Mouse (Mus musculus): Measurements from ENCODE around the gene Slc33a1. TPM values are rescaled to one million over a fixed set of nuclear protein-coding genes. Genes with fewer than 3 reads are reported as not detected.

Gene Slc33a1
- total and polyA plus RNA-seq, 3 experiments = 12.5 to 25.8 (median 20.1) TPM

DNA sequence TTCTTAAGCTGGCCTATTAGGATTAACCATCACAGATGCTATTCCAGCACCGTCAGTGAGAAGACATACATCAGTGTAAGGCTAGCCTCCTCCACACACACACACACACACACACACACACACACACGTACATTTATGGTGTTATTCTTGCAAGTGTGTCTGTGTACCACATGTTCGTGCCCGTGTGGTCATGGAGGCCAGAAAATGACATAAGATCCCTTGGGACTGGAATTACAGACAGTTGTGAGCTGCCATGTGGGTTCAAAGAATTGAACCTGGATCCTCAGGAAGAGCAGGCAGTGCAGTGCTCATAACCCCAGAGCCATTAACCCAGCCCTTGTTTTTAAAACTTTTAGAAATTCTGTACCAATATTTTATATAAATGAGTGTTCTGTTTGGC lies 13.3 kb upstream of the Slc33a1 start:
- in situ Hi-C loops (cut with MboI; ENCODE audit: low pct_ligation_motif_present, low pct_unique_long_range_greater_than_20kb, low sequenced_read_pairs) (no loop called here), dilution Hi-C loops (cut with MboI; ENCODE audit: extremely low pct_ligation_motif_present, extremely low pct_unique_long_range_greater_than_20kb, low sequenced_read_pairs) (no loop called here)
- no peak overlapping the region for H3K27ac ChIP-seq (ENCODE audit: insufficient read depth, low read depth)
- peak; percentile 26 for DNase-seq (ENCODE audit: extremely low read depth)
- H3K4me3 ChIP-seq (replicated peaks in 1 of 3; ENCODE audit: low read depth in 2 of 3, low read length in 2 of 3, poor library complexity in 1 of 3) = peak overlapping the region; percentile 21 to 91 (median 38)
- no peaks in the 10 kb centered on the region for H3K9me3 ChIP-seq (replicated peaks; ENCODE audit: low read length)
- H3K36me3 ChIP-seq (replicated peaks in 1 of 2; ENCODE audit: control insufficient read depth in 1 of 2, insufficient read depth in 1 of 2, low read length in 1 of 2) = peaks cover 16 to 38% of the 10 kb centered on the region in 2 experiments
- H3K4me2 ChIP-seq (ENCODE audit: insufficient read depth, low read depth, poor library complexity, severe bottlenecking) = peak overlapping the region; percentile 76
- H3K9ac ChIP-seq (ENCODE audit: insufficient read depth, low read depth) = peak overlapping the region; percentile 81
- 0 out of 2 replicates have a peak, but pooled peaks have one; percentile 32 for TF ChIP-seq MAX (IDR thresholded peaks at IDR 0.05; ENCODE audit: low read length)
- no peak for TF ChIP-seq ETS1 (conservative IDR thresholded peaks at IDR 0.05; ENCODE audit: low read depth, low read length)
- TF ChIP-seq JUND (conservative IDR thresholded peaks at IDR 0.05; ENCODE audit: low read depth, low read length) = no peak
- no peak for TF ChIP-seq JUN (IDR thresholded peaks at IDR 0.05; ENCODE audit: insufficient read depth, low read depth, low read length)
- TF ChIP-seq MXI1 (IDR thresholded peaks at IDR 0.05; ENCODE audit: low read depth, low read length) = peak; percentile 75; the same call in 1 of the 2 replicates
- TF ChIP-seq SIN3A (IDR thresholded peaks at IDR 0.05; ENCODE audit: low read length) = peak; percentile 43; the same call in 1 of the 2 replicates
- H3K79me2 ChIP-seq (replicated peaks; ENCODE audit: control insufficient read depth, extremely low read depth, insufficient read depth, poor library complexity, severe bottlenecking) = peaks cover 54% of the 10 kb centered on the region
- peaks cover 2 to 17% of the 10 kb centered on the region in 2 experiments; a peak in 2 of 4 replicates for H3K4me1 ChIP-seq (ENCODE audit: control insufficient read depth in 1 of 2, insufficient read depth in 2 of 2)
- no peaks in the 10 kb centered on the region for H3K27me3 ChIP-seq (replicated peaks)

DNA sequence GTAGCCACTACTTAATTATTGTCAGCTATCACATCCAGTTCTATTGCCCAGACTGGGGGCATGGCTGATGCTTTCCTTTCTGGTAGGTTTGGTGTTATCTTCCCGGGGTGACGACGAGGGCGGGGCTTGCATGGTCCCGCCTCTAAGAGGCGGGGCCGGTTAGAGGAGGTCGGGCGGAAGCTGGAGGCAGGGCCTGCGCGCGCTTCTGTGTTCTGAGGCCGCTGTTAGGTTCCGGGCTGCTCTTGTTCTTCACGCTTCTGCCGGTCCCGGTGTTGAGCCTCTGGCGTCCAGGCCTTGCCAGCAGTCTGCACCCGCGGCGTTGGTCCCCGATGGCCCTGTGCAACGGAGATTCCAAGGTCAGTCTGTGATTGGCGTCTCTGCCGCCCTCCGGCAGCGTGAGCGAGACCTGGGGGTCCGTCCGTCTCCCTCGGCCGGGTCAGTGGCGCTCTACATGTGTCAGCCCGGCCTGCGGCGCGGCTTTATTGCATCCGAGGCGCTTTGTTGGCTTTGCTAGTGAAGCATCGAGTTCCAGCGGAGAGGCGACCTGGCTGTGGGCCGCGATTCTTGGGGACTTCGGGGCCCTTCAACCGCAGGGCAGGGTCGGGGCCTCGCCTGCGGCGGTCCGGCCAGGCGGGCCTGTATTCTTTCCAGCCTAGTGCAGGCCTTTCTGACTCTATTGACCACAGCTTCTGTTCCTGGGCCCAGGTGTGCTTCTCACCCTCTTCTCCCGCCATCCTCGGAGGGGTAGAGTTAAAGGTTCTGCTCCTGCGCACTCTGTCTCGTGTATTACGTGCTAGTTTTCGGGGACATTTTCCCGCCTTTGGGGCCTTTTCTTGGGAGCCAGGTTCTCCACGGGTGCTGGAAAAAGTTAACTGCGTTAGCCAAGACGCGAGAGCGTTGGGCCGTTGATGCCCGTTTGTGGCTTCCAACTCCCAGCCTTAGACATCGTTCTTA lies 11.7 kb upstream of the Slc33a1 start, which contains the start of gene Gmps:
Gene Gmps, plus strand, starts transcription at position 152 of the 954 bp plus-strand sequence.
- peak within 1 kb of the TSS; percentile 91 for H3K4me3 ChIP-seq (replicated peaks in 1 of 3; ENCODE audit: low read depth in 2 of 3, low read length in 2 of 3, poor library complexity in 1 of 3)
- H3K9ac ChIP-seq (ENCODE audit: insufficient read depth, low read depth) = peak within 1 kb of the TSS; percentile 81
- DNase-seq (ENCODE audit: extremely low read depth) = peak; percentile 93
- peak within 1 kb of the TSS; percentile 73 for H3K27ac ChIP-seq (ENCODE audit: insufficient read depth, low read depth)
- peaks cover 46% of the 10 kb centered on the region for H3K79me2 ChIP-seq (replicated peaks; ENCODE audit: control insufficient read depth, extremely low read depth, insufficient read depth, poor library complexity, severe bottlenecking)
- H3K27me3 ChIP-seq (replicated peaks) = no peaks in the 10 kb centered on the region
- H3K4me2 ChIP-seq (ENCODE audit: insufficient read depth, low read depth, poor library complexity, severe bottlenecking) = peak within 1 kb of the TSS; percentile 76
- in situ Hi-C loops (cut with MboI; ENCODE audit: low pct_ligation_motif_present, low pct_unique_long_range_greater_than_20kb, low sequenced_read_pairs) (no loop called here), dilution Hi-C loops (cut with MboI; ENCODE audit: extremely low pct_ligation_motif_present, extremely low pct_unique_long_range_greater_than_20kb, low sequenced_read_pairs) (no loop called here)
- H3K4me1 ChIP-seq (ENCODE audit: control insufficient read depth in 1 of 2, insufficient read depth in 2 of 2) = peaks cover 2 to 17% of the 10 kb centered on the region in 2 experiments; a peak in 2 of 4 replicates
- no peaks in the 10 kb centered on the region for H3K9me3 ChIP-seq (replicated peaks; ENCODE audit: low read length)
- peaks cover 7 to 23% of the 10 kb centered on the region in 2 experiments for H3K36me3 ChIP-seq (replicated peaks in 1 of 2; ENCODE audit: control insufficient read depth in 1 of 2, insufficient read depth in 1 of 2, low read length in 1 of 2)
- TF ChIP-seq JUND (conservative IDR thresholded peaks at IDR 0.05; ENCODE audit: low read depth, low read length) (0 out of 2 replicates have a peak, but pooled peaks have one; percentile 22), CHD2 (IDR thresholded peaks at IDR 0.05; ENCODE audit: low read length) (no peak), USF2 (conservative IDR thresholded peaks at IDR 0.05; ENCODE audit: low read depth, low read length) (no peak), NRF1 (IDR thresholded peaks at IDR 0.05; ENCODE audit: low read depth, low read length) (peak; percentile 78), RCOR1 (conservative IDR thresholded peaks at IDR 0.05; ENCODE audit: low read depth, low read length) (0 out of 2 replicates have a peak, but pooled peaks have one; percentile 33), ELF1 (IDR thresholded peaks at IDR 0.05; ENCODE audit: low read depth, low read length) (peak; percentile 80), POLR2A (IDR thresholded peaks at IDR 0.05; ENCODE audit: low read depth, low read length) (peak; percentile 97), MXI1 (IDR thresholded peaks at IDR 0.05; ENCODE audit: low read depth, low read length) (peak; percentile 81), MAFK (IDR thresholded peaks at IDR 0.05; ENCODE audit: insufficient replicate concordance, low read length) (no peak), TCF12 (IDR thresholded peaks at IDR 0.05; ENCODE audit: low read depth, low read length) (peak; percentile 79), EP300 (IDR thresholded peaks at IDR 0.05; ENCODE audit: low read length) (no peak), ZNF384 (IDR thresholded peaks at IDR 0.05; ENCODE audit: low read depth, low read length) (no peak), IRF4 (IDR thresholded peaks at IDR 0.05; ENCODE audit: low read depth, low read length) (no peak), ZMIZ1 (IDR thresholded peaks at IDR 0.05; ENCODE audit: low read depth, low read length) (peak; percentile 76), RAD21 (IDR thresholded peaks at IDR 0.05; ENCODE audit: low read depth, low read length) (no peak), E2F4 (IDR thresholded peaks at IDR 0.05; ENCODE audit: insufficient replicate concordance, low read depth, low read length) (peak; percentile 75; the same call in 1 of the 2 replicates), MEF2A (IDR thresholded peaks at IDR 0.05; ENCODE audit: borderline replicate concordance, low read depth, low read length) (0 out of 2 replicates have a peak, but pooled peaks have one; percentile 14), BHLHE40 (IDR thresholded peaks at IDR 0.05; ENCODE audit: low read depth, low read length) (no peak), HCFC1 (IDR thresholded peaks at IDR 0.05; ENCODE audit: low read depth, low read length) (peak; percentile 71), SIN3A (IDR thresholded peaks at IDR 0.05; ENCODE audit: low read length) (peak; percentile 14; the same call in 1 of the 2 replicates), KAT2A (IDR thresholded peaks at IDR 0.05; ENCODE audit: insufficient replicate concordance, low read length) (0 out of 2 replicates have a peak, but pooled peaks have one; percentile 34), TBP (conservative IDR thresholded peaks at IDR 0.05; ENCODE audit: low read depth, low read length) (peak; percentile 74; the same call in 1 of the 2 replicates), ZC3H11A (IDR thresholded peaks at IDR 0.05; ENCODE audit: low read depth, low read length) (no peak), MAZ (IDR thresholded peaks at IDR 0.05; ENCODE audit: low read depth, low read length) (no peak), PAX5 (IDR thresholded peaks at IDR 0.05; ENCODE audit: low read length) (no peak), ZKSCAN1 (IDR thresholded peaks at IDR 0.05; ENCODE audit: borderline replicate concordance, low read depth, low read length) (no peak)
